Mouse (Mus musculus) kidney, embryonic 14.5 days (tissue): ENCODE data around the gene Gdf7. TPM values are rescaled to one million over a fixed set of nuclear protein-coding genes. Genes with fewer than 3 reads are reported as not detected.

Experiments
- ATAC-seq: fragments of 200-750 bp; cut with Nextera tagmentation; 2 replicates; pipeline ENCODE4 v1.8.0; 2017; ENCODE audit warnings: moderate number of reproducible peaks, mild to moderate bottlenecking, moderate TSS enrichment, moderate library complexity; ENCODE audit not compliant: low FRiP score, low TSS enrichment
- H3K27ac ChIP-seq: fragments of 300-500 bp; sonication (generic); 2 replicates; pipeline ENCODE4 v1.5.1; 2014; ENCODE audit warnings: low read depth, mild to moderate bottlenecking, low read length, moderate library complexity, mixed read lengths
- H3K27me3 ChIP-seq: fragments of 300-500 bp; sonication (generic); 2 replicates; pipeline ENCODE4 v1.6.1; 2014; ENCODE audit warnings: mild to moderate bottlenecking, low read length; ENCODE audit not compliant: control insufficient read depth, insufficient read depth
- H3K36me3 ChIP-seq: fragments of 300-500 bp; sonication (generic); 2 replicates; pipeline ENCODE4 v1.6.1; 2014; ENCODE audit warnings: low read length, mixed read lengths; ENCODE audit not compliant: control insufficient read depth, insufficient read depth
- H3K4me1 ChIP-seq: fragments of 300-500 bp; sonication (generic); 2 replicates; pipeline ENCODE4 v1.6.1; 2014; ENCODE audit warnings: low read length, mixed read lengths; ENCODE audit not compliant: control insufficient read depth, insufficient read depth
- H3K4me2 ChIP-seq: fragments of 300-500 bp; sonication (generic); replicated peaks from 2 replicates; pipeline ENCODE4 v1.6.1; 2014; ENCODE audit warnings: low read depth, mild to moderate bottlenecking, low read length
- H3K4me3 ChIP-seq: fragments of 300-500 bp; sonication (generic); 2 replicates; pipeline ENCODE4 v1.5.1; 2014; ENCODE audit warnings: mild to moderate bottlenecking, low read length
- H3K9ac ChIP-seq: fragments of 300-500 bp; sonication (generic); 2 replicates; pipeline ENCODE4 v1.6.1; 2014; ENCODE audit warnings: low read depth, mild to moderate bottlenecking, low read length, moderate library complexity
- H3K9me3 ChIP-seq: fragments of 300-500 bp; sonication (generic); 2 replicates; pipeline ENCODE4 v1.6.1; 2016; ENCODE audit warnings: low read length; ENCODE audit not compliant: control insufficient read depth
- WGBS: fragments of 180-500 bp; shearing (Covaris S2); extraction: QIAGEN DNeasy Blood & Tissue Kit; methylation state at CpG from one replicate; pipeline ENCODE4 v1.1.7; 2014; 5-methylcytosine and 5-hydroxymethylcytosine counted together
- polyA plus RNA-seq: library from polyadenylated mRNA; unstranded; fragments of >200 nt; fragmentation: Nextera tagmentation; extraction: Ambion mirVana; gene quantifications from 2 replicates; pipeline ENCODE4 v1.2.1, GENCODE M21; 2014

The Gdf7 gene
- polyA plus RNA-seq, 1 experiment from 2014 or later = 1.3 TPM

GRCm38 (mm10) chr12:8271405-8271804 lies 30.3 kb downstream of the Gdf7 start:
- no peaks in the 10 kb centered on the region for H3K27me3 ChIP-seq
- no peaks in the 10 kb centered on the region for H3K4me1 ChIP-seq
- H3K9ac ChIP-seq = no peak overlapping the region
- ATAC-seq = no peak
- H3K27ac ChIP-seq = no peak overlapping the region
- H3K4me2 ChIP-seq = no peak overlapping the region
- 84% methylated on average over 2 of the region's 2 CpGs for WGBS
- H3K4me3 ChIP-seq = no peak overlapping the region
- H3K9me3 ChIP-seq = no peaks in the 10 kb centered on the region
- H3K36me3 ChIP-seq = no peaks in the 10 kb centered on the region; the same call in 1 of the 2 replicates

- 96% methylated on average over 11 of the region's 11 CpGs for whole genome bisulfite sequencing
- Histone ChIP-seq H3K4me3 (no peak overlapping the region), H3K4me1 (no peaks in the 10 kb centered on the region), H3K4me2 (no peak overlapping the region), H3K36me3 (no peaks in the 10 kb centered on the region; the same call in 1 of the 2 replicates), H3K27me3 (no peaks in the 10 kb centered on the region), H3K27ac (no peak overlapping the region), H3K9ac (no peak overlapping the region), H3K9me3 (no peaks in the 10 kb centered on the region)
- ATAC-seq = no peak
These were observed 32.1 kb downstream of the Gdf7 start for GRCm38 (mm10) chr12:8269627-8270026.

GRCm38 (mm10) chr12:8266311-8266710 lies 35.4 kb downstream of the Gdf7 start:
- Histone ChIP-seq H3K4me1 (no peaks in the 10 kb centered on the region), H3K4me3 (no peak overlapping the region), H3K27me3 (no peaks in the 10 kb centered on the region), H3K36me3 (no peaks in the 10 kb centered on the region; the same call in 1 of the 2 replicates), H3K9ac (no peak overlapping the region), H3K9me3 (no peaks in the 10 kb centered on the region), H3K27ac (no peak overlapping the region), H3K4me2 (no peak overlapping the region)
- no peak for ATAC-seq
- 88% methylated on average over 7 of the region's 7 CpGs for WGBS

- Histone ChIP-seq H3K4me3 (no peak overlapping the region), H3K4me2 (no peak overlapping the region), H3K27ac (no peak overlapping the region), H3K4me1 (no peaks in the 10 kb centered on the region), H3K9me3 (no peaks in the 10 kb centered on the region), H3K36me3 (no peaks in the 10 kb centered on the region), H3K27me3 (no peaks in the 10 kb centered on the region), H3K9ac (no peak overlapping the region)
- no peak for ATAC-seq
- 43% methylated on average over 2 of the region's 2 CpGs for WGBS
These were observed 41.5 kb downstream of the Gdf7 start for GRCm38 (mm10) chr12:8260297-8260696.

Other genes starting within 250 kb of the Gdf7 start
- gene Ldah, start 93.8 kb downstream of the Gdf7 start, polyA plus RNA-seq = 56.3 and 66.1 TPM in 2 replicates
- gene Hs1bp3, start 11.5 kb upstream of the Gdf7 start, polyA plus RNA-seq = 9.1 and 11.6 TPM in 2 replicates
- gene Rhob, start 198.1 kb upstream of the Gdf7 start, polyA plus RNA-seq = 38.3 and 43.6 TPM in 2 replicates